In genomic region chr13:25392770-25393290, GRCm38 (mm10) we compare ENCODE assay signal across 17 mouse cellular contexts.
DNase-seq lines count a peak whose midpoint lies in the region; ATAC-seq lines count a peak whose summit lies in the region.
"Had no signal": no experiment of that assay in that cellular context is flagged by ENCODE, and none has a peak within 500 bp of the region (broad histone marks: within the 10 kb centered on the region; RNA-seq: fewer than 3 reads in every experiment).

No protein-coding gene starts in this region.

- no peaks in the 10 kb centered on the region for H3K4me1 ChIP-seq in forebrain, embryonic 14.5 days (ENCODE audit: control insufficient read depth, insufficient read depth, low read length)
- H3K4me1 ChIP-seq: embryonic facial prominence, embryonic 13.5 days; heart, embryonic 12.5 days had no signal

- ATAC-seq in forebrain, embryonic 14.5 days, result peak; percentile 93
- ATAC-seq: hindbrain, embryonic 16.5 days had no signal

- WGBS in forebrain, embryonic 14.5 days, result 6% methylated on average over 5 of the region's 5 CpGs

- no peaks in the 10 kb centered on the region; the same call in 1 of the 2 replicates for H3K27me3 ChIP-seq in forebrain, embryonic 14.5 days (replicated peaks; ENCODE audit: control insufficient read depth, insufficient read depth, low read length)
- H3K27me3 ChIP-seq: embryonic facial prominence, embryonic 13.5 days; heart, embryonic 12.5 days had no signal

- DNase-seq in embryo, embryonic 11 days, result peak; percentile 9
- no peak for DNase-seq in embryo, embryonic 10 days (ENCODE audit: low spot score)
- DNase-seq in brain, adult 2 months (ENCODE audit: low read depth, low spot score), result peak; percentile 37
- peak; percentile 89 for DNase-seq in forebrain, embryonic 14.5 days (ENCODE audit: low spot score)
- DNase-seq in hindlimb bud, embryonic 11.5 days (ENCODE audit: extremely low spot score, low read depth, low spot score), result peak; percentile 61
- no peak for DNase-seq in heart, postnatal 25 days (ENCODE audit: low spot score)
- no peak for DNase-seq in urinary bladder, adult 18-20 months (ENCODE audit: low spot score in 2 of 2)
- DNase-seq: adrenal gland, postnatal 10 days; cerebellum, adult 18-20 months; cerebellum, adult 9-11 months; cerebellum, postnatal 36 days; gastrocnemius, postnatal 14 days; heart, postnatal 36 days; kidney, adult 11 months had no signal

- H3K4me2 ChIP-seq in forebrain, embryonic 14.5 days (ENCODE audit: low read length), result no peak overlapping the region
- H3K4me2 ChIP-seq: embryonic facial prominence, embryonic 13.5 days; heart, embryonic 12.5 days had no signal

- no peak overlapping the region for H3K9ac ChIP-seq in forebrain, embryonic 14.5 days (ENCODE audit: low read length)
- H3K9ac ChIP-seq: embryonic facial prominence, embryonic 13.5 days; heart, embryonic 12.5 days had no signal

- no peaks in the 10 kb centered on the region for H3K9me3 ChIP-seq in forebrain, embryonic 14.5 days (replicated peaks; ENCODE audit: control insufficient read depth, low read length)
- H3K9me3 ChIP-seq: embryonic facial prominence, embryonic 13.5 days had no signal

- H3K27ac ChIP-seq in forebrain, embryonic 14.5 days (ENCODE audit: low read depth, low read length), result no peak overlapping the region
- H3K27ac ChIP-seq: embryonic facial prominence, embryonic 13.5 days had no signal

- H3K4me3 ChIP-seq in forebrain, embryonic 14.5 days (ENCODE audit: low read depth, low read length), result no peak overlapping the region
- H3K4me3 ChIP-seq: embryonic facial prominence, embryonic 13.5 days; heart, embryonic 12.5 days had no signal

- no peaks in the 10 kb centered on the region for H3K36me3 ChIP-seq in forebrain, embryonic 14.5 days (ENCODE audit: control insufficient read depth, insufficient read depth, low read length)
- H3K36me3 ChIP-seq: embryonic facial prominence, embryonic 13.5 days; heart, embryonic 12.5 days had no signal

- intact Hi-C loops in heart, postnatal 25 days (cut with DNase I), result no loop called here

Comparison
In these comparisons a context has a peak if more than half of its experiments do, and no peak if none do; other contexts are left out.
1. DNase-seq: peak in embryo, embryonic 11 days (single experiment), brain, adult 2 months (single experiment), forebrain, embryonic 14.5 days (single experiment) and hindlimb bud, embryonic 11.5 days (single experiment); none in embryo, embryonic 10 days (single experiment), heart, postnatal 25 days (single experiment) and urinary bladder, adult 18-20 months (0 of 2).